Mouse (Mus musculus): ENCODE data around the gene Cdh4. TPM values are rescaled to one million over a fixed set of nuclear protein-coding genes. Genes with fewer than 3 reads are reported as not detected.

The Cdh4 gene
- polyA plus RNA-seq, 1 experiment = not detected

DNA sequence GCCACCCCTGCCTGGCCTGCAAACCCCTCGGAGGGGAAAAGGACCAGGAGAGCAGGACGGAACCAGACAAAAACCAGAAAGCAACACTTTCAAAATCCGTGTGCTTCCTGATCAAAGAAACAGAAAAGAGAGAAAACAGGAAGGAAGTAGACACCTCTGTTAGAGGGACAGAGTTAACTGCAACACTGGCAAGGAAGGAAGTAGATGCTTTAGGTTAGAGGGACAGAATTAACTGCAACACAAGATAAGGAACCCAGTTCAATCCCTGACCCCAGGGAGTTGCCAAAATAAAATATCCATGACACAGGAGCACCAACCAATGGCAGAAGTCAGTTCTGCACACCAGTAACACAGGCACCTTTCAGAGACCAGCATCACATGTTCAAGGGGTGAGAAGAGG, 491.9 kb downstream of the Cdh4 start:
- no peaks in the 10 kb centered on the region for H3K27me3 ChIP-seq (ENCODE audit: control insufficient read depth, insufficient read depth, insufficient read length)
- no peak overlapping the region for H3ac ChIP-seq (ENCODE audit: control insufficient read depth, insufficient read length)
- no peak for TF ChIP-seq REST (IDR thresholded peaks at IDR 0.05; ENCODE audit: insufficient read depth, insufficient read length)
- no peak for TF ChIP-seq MAX (IDR thresholded peaks at IDR 0.05; ENCODE audit: low read depth)
- TF ChIP-seq USF1 (IDR thresholded peaks at IDR 0.05; ENCODE audit: low read depth) = no peak
- TF ChIP-seq CEBPB (IDR thresholded peaks at IDR 0.05; ENCODE audit: insufficient read depth, poor library complexity, severe bottlenecking) = no peak
- TF ChIP-seq POLR2A (IDR thresholded peaks at IDR 0.05; ENCODE audit: insufficient read length, low read depth) = no peak
- TF ChIP-seq MYOD1 (IDR thresholded peaks at IDR 0.05; ENCODE audit: control insufficient read depth in 1 of 3, insufficient read length in 2 of 3, low read depth in 2 of 3) = no peak
- no peak for TF ChIP-seq MYOG (IDR thresholded peaks at IDR 0.05; ENCODE audit: control insufficient read depth in 1 of 3, insufficient read depth in 1 of 3, insufficient read length in 2 of 3, low read depth in 2 of 3)
- TF ChIP-seq POLR2AphosphoS2 (IDR thresholded peaks at IDR 0.05; ENCODE audit: insufficient read length, low read depth) = no peak
- no peak for TF ChIP-seq TCF12 (IDR thresholded peaks at IDR 0.05; ENCODE audit: insufficient read depth, poor library complexity, severe bottlenecking)
- no peak for TF ChIP-seq SRF (IDR thresholded peaks at IDR 0.05; ENCODE audit: control insufficient read depth, insufficient read length, low read depth)
- no peak for TF ChIP-seq TCF3 (IDR thresholded peaks at IDR 0.05; ENCODE audit: insufficient read length, low read depth)
- H3K4me2 ChIP-seq (ENCODE audit: low read depth) = no peak overlapping the region
- no peak overlapping the region for H3K4me3 ChIP-seq
- peaks cover 18% of the 10 kb centered on the region for H3K79me2 ChIP-seq (ENCODE audit: control insufficient read depth, insufficient read depth)
- H3K36me3 ChIP-seq (ENCODE audit: control insufficient read depth, insufficient read depth) = peaks cover 7% of the 10 kb centered on the region

DNA sequence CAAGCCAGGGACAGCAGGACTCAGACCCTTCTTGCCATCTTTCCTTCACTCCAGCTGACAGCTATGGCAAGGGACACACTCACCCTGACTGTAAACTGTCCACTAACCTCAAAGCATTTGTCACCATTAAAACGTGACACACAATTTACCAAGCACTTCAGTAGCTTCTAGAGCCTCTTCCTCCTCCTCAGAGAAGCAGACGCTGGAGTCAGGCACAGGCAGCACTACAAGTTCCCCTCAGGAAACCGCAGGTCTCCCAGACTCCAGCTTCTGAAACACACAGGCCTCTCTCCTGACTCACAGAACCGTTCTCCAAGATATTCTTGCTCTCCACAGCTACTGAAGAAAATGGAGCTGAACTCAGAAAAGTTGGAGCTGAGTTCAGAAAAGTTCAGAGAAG, 494.9 kb downstream of the Cdh4 start:
- Histone ChIP-seq H3K36me3 (ENCODE audit: control insufficient read depth, insufficient read depth) (peaks cover 7% of the 10 kb centered on the region), H3K4me3 (no peak overlapping the region), H3K79me2 (ENCODE audit: control insufficient read depth, insufficient read depth) (peaks cover 47% of the 10 kb centered on the region), H3K27me3 (ENCODE audit: control insufficient read depth, insufficient read depth, insufficient read length) (no peaks in the 10 kb centered on the region), H3K4me2 (ENCODE audit: low read depth) (no peak overlapping the region), H3ac (ENCODE audit: control insufficient read depth, insufficient read length) (no peak overlapping the region)
- TF ChIP-seq TCF12 (IDR thresholded peaks at IDR 0.05; ENCODE audit: insufficient read depth, poor library complexity, severe bottlenecking) (no peak), MYOG (IDR thresholded peaks at IDR 0.05; ENCODE audit: control insufficient read depth in 1 of 3, insufficient read depth in 1 of 3, insufficient read length in 2 of 3, low read depth in 2 of 3) (no peak), REST (IDR thresholded peaks at IDR 0.05; ENCODE audit: insufficient read depth, insufficient read length) (no peak), TCF3 (IDR thresholded peaks at IDR 0.05; ENCODE audit: insufficient read length, low read depth) (no peak), MYOD1 (IDR thresholded peaks at IDR 0.05; ENCODE audit: control insufficient read depth in 1 of 3, insufficient read length in 2 of 3, low read depth in 2 of 3) (no peak), CEBPB (IDR thresholded peaks at IDR 0.05; ENCODE audit: insufficient read depth, poor library complexity, severe bottlenecking) (no peak), SRF (IDR thresholded peaks at IDR 0.05; ENCODE audit: control insufficient read depth, insufficient read length, low read depth) (no peak), POLR2AphosphoS2 (IDR thresholded peaks at IDR 0.05; ENCODE audit: insufficient read length, low read depth) (no peak), USF1 (IDR thresholded peaks at IDR 0.05; ENCODE audit: low read depth) (no peak), MAX (IDR thresholded peaks at IDR 0.05; ENCODE audit: low read depth) (no peak), E2F4 (IDR thresholded peaks at IDR 0.05; ENCODE audit: insufficient read depth) (no peak), POLR2A (IDR thresholded peaks at IDR 0.05; ENCODE audit: insufficient read length, low read depth) (no peak)

DNA sequence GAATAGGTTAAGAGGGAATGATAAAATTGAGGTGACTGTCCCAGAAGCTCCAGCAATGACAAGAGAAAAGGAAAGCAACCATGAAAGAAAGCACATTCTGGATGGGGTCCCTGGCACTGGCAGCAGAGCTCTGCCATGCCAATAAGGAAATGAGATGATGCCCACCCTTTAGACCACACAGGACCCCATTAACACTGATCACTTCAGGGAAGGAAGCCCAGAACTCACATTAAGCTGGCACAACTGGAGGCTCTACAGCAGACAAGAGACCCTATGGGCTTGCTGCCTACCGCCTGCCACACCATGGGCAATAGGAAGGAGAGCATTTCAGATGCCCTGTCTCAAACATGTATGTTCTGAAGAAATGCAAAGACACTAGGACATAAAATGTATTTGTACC, 499.5 kb downstream of the Cdh4 start:
- H3K36me3 ChIP-seq (ENCODE audit: control insufficient read depth, insufficient read depth) = no peaks in the 10 kb centered on the region
- H3K4me3 ChIP-seq = no peak overlapping the region
- TF ChIP-seq REST (IDR thresholded peaks at IDR 0.05; ENCODE audit: insufficient read depth, insufficient read length) (no peak), SRF (IDR thresholded peaks at IDR 0.05; ENCODE audit: control insufficient read depth, insufficient read length, low read depth) (no peak), MYOG (IDR thresholded peaks at IDR 0.05; ENCODE audit: control insufficient read depth in 1 of 3, insufficient read depth in 1 of 3, insufficient read length in 2 of 3, low read depth in 2 of 3) (no peak), MAX (IDR thresholded peaks at IDR 0.05; ENCODE audit: low read depth) (no peak), TCF3 (IDR thresholded peaks at IDR 0.05; ENCODE audit: insufficient read length, low read depth) (no peak), E2F4 (IDR thresholded peaks at IDR 0.05; ENCODE audit: insufficient read depth) (no peak), MYOD1 (IDR thresholded peaks at IDR 0.05; ENCODE audit: control insufficient read depth in 1 of 3, insufficient read length in 2 of 3, low read depth in 2 of 3) (no peak), CEBPB (IDR thresholded peaks at IDR 0.05; ENCODE audit: insufficient read depth, poor library complexity, severe bottlenecking) (no peak), USF1 (IDR thresholded peaks at IDR 0.05; ENCODE audit: low read depth) (no peak), POLR2A (IDR thresholded peaks at IDR 0.05; ENCODE audit: insufficient read length, low read depth) (no peak), TCF12 (IDR thresholded peaks at IDR 0.05; ENCODE audit: insufficient read depth, poor library complexity, severe bottlenecking) (no peak), POLR2AphosphoS2 (IDR thresholded peaks at IDR 0.05; ENCODE audit: insufficient read length, low read depth) (no peak)
- no peaks in the 10 kb centered on the region for H3K27me3 ChIP-seq (ENCODE audit: control insufficient read depth, insufficient read depth, insufficient read length)
- no peak overlapping the region for H3ac ChIP-seq (ENCODE audit: control insufficient read depth, insufficient read length)
- no peak overlapping the region for H3K4me2 ChIP-seq (ENCODE audit: low read depth)
- H3K79me2 ChIP-seq (ENCODE audit: control insufficient read depth, insufficient read depth) = peaks cover 88% of the 10 kb centered on the region

DNA sequence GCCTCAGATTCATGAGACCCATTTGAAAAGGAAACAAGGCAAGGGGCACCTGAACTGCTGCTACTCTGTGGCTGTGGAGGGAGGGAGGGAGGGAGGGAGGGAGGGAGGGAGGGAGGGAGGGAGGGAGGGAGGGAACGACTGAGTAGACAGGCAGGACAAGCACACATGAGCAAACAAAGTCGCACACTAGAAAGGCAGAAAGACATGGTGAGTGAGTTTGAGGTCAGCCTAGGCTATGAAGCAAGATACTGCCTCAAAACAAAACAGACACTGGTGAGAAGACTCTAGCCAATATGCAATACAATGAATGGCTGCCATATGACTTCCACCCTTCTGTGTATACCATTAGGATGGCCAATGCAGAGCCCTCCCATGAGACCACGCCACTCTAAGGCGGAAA, 502.8 kb downstream of the Cdh4 start:
- H3ac ChIP-seq (ENCODE audit: control insufficient read depth, insufficient read length) = no peak overlapping the region
- no peak for TF ChIP-seq SRF (IDR thresholded peaks at IDR 0.05; ENCODE audit: control insufficient read depth, insufficient read length, low read depth)
- TF ChIP-seq USF1 (IDR thresholded peaks at IDR 0.05; ENCODE audit: low read depth) = no peak
- no peak for TF ChIP-seq REST (IDR thresholded peaks at IDR 0.05; ENCODE audit: insufficient read depth, insufficient read length)
- no peak for TF ChIP-seq MAX (IDR thresholded peaks at IDR 0.05; ENCODE audit: low read depth)
- TF ChIP-seq MYOG (IDR thresholded peaks at IDR 0.05; ENCODE audit: control insufficient read depth in 1 of 3, insufficient read depth in 1 of 3, insufficient read length in 2 of 3, low read depth in 2 of 3) = no peak
- no peak for TF ChIP-seq TCF12 (IDR thresholded peaks at IDR 0.05; ENCODE audit: insufficient read depth, poor library complexity, severe bottlenecking)
- TF ChIP-seq POLR2A (IDR thresholded peaks at IDR 0.05; ENCODE audit: insufficient read length, low read depth) = no peak
- no peak for TF ChIP-seq E2F4 (IDR thresholded peaks at IDR 0.05; ENCODE audit: insufficient read depth)
- TF ChIP-seq TCF3 (IDR thresholded peaks at IDR 0.05; ENCODE audit: insufficient read length, low read depth) = no peak
- TF ChIP-seq MYOD1 (IDR thresholded peaks at IDR 0.05; ENCODE audit: control insufficient read depth in 1 of 3, insufficient read length in 2 of 3, low read depth in 2 of 3) = no peak
- TF ChIP-seq CEBPB (IDR thresholded peaks at IDR 0.05; ENCODE audit: insufficient read depth, poor library complexity, severe bottlenecking) = no peak
- TF ChIP-seq POLR2AphosphoS2 (IDR thresholded peaks at IDR 0.05; ENCODE audit: insufficient read length, low read depth) = no peak
- peaks cover 99% of the 10 kb centered on the region for H3K79me2 ChIP-seq (ENCODE audit: control insufficient read depth, insufficient read depth)
- H3K4me2 ChIP-seq (ENCODE audit: low read depth) = no peak overlapping the region
- no peaks in the 10 kb centered on the region for H3K36me3 ChIP-seq (ENCODE audit: control insufficient read depth, insufficient read depth)
- H3K4me3 ChIP-seq = no peak overlapping the region
- H3K27me3 ChIP-seq (ENCODE audit: control insufficient read depth, insufficient read depth, insufficient read length) = no peaks in the 10 kb centered on the region

All from myocyte (in vitro differentiated cells).